Mouse (Mus musculus) CH12F3 (cell line): ENCODE data around the gene Cd6.

Experiments used
- in situ Hi-C: fragments of 300-500 bp; cut with MboI; formaldehyde crosslinking; loops from 2 replicates; pipeline ENCODE4 v1.14.3; 2020; ENCODE audit warnings: low sequenced_read_pairs

Gene Cd6

DNA sequence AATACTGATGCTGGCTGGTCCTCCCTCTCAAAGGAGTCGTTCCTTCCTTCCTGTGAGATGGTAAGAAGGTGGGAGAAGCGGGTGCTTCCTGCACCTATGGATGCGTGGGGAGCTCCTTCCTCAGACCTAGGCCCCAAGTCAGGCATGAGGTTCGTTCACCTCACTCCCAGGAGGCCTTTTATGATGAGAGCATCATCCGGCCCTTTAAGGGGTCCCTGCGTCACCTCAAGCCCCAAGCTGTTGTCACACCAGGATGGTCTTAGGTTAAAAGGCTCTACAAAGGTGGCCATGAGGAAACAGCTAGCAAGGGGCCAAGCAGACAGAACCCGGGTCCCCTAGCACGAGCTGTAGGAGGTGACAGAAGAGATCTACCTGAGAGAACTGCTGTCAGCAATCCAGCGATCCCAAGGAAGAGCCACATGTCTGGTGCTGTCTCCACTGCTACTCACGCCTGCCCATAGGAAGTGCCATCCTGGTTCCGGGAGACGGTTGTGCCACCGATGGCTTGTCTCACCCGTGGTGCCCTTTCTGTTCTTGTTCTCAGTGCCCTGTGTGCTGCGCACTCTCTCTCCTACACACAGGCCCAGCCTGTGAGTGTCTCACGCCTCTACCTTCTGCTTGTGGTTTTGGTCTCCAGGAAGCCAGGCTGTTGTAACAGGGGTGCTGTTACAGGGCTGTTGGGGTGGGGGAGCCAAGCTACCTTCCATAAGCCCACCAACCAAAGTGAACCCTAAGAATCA, at the start of gene Cd6:
Gene Cd6 (minus strand): TSS at position 623 of the 740 bp plus-strand sequence.
- in situ Hi-C loops: no loop called here

DNA sequence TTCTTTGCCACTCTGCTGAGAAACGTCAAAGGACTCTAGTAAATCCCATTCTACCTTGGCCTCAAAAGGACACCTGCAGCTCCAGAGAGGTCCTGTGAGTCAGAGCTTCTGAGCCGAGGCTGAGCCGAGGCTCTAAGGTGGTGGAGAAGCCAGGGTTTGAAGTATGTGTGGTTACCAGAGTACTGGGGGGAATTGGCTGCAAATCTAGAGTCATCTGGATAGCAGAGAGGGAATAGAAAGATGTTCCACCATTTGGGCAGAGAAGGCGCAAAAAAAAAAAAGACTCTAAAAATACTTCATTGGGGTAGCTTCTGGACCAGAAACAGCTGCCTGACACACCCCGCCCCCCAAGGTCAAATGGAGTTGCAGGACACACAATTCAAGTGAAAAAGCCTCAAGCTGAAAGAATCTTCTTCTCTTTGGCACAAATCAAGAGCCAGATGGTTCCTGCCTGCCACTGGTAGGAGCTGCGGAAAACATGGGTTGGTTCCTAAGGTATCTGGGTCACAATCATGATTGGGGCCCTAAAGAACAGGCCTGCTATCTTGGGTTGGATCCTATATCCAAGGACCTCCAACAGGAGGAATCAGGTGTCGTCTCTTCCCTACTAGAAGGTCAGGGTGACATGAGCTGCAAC, 48.5 kb upstream of the Cd6 start:
- in situ Hi-C loops: no loop called here

DNA sequence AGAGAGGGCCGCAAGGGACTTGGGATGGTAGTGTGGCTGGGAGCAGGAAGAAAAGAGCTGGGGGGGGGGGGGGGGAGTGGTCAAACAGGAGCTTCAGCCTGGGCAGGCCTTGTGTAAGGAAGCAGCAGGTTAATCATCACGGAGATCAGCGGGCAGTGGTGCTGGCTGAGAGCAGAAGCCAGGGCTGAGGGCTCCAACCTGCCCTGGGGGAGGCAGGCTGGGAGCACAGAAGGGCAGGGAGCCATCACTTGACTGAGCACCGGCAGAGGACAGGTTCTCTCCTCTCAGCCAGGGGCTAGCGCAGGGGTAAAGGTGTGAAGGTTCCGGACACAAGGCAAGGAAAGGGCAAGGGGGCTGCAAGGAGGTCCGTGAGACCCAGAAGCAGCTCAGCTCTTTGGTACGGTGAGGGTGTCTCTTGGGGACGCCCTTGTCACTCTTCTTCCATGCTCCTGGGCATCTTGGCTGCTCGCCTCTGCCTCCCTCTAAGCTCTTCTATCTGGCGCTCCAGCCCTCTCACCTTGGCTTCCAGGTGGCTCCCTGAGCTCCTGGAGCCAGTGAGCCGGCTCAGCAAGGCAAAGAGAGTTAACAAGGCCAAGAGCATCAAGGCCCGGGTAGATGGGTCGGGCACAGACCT, 41.6 kb upstream of the Cd6 start:
- in situ Hi-C loops: no loop called here

DNA sequence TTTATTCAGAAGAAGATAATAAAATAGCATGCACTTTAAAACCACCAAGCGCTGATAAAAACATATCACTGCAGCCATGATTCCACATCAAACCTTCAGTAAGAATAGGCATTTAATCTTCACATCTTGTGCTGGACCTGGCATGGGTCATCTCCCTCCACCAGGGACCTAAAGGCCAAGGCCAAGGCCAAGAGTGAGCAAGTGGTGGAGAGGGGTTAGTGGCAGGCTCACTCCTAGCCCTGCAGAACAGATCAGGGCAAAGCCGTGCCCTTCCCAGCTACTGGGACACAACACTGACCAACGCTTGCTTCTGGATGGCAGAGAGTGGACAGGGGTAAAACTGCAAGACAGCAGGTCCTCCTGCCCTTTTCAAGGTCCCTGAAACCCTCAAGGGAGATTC, 40.8 kb upstream of the Cd6 start:
- in situ Hi-C loops: no loop called here

DNA sequence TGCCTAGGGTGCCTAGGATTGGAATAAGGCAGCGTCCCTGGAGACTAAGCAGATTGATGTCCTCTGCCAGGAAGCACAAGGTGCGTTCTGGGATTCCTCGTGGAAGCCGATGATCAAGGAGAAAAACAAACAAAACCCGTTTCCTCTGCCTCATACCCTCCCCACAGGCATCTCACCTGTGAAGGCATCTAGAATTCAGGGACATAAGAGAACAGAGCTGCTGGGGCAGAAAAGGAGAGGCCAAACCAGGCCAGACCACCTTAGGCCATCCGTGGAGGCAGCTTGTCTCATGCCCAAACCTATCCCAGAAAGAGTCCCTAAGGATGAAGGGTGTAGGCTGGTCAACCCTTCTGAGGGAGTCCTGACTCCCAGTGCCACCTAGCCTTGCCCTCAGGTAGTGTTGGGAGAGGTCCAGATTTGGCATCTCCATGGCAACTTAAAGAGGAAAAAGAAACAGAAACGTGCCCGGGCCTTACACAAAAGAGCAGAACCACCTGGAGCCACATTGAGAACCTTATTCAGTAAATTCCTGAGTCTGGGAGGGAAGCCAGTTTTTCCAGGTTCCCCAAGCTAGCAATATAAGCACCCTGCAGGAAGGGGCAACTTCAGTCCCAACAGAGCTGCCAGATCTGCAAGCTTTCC, 40.1 kb upstream of the Cd6 start, which contains the start of gene Tmem132a:
Gene Tmem132a (minus strand): TSS at position 55 of the 642 bp plus-strand sequence.
- in situ Hi-C loops: no loop called here

DNA sequence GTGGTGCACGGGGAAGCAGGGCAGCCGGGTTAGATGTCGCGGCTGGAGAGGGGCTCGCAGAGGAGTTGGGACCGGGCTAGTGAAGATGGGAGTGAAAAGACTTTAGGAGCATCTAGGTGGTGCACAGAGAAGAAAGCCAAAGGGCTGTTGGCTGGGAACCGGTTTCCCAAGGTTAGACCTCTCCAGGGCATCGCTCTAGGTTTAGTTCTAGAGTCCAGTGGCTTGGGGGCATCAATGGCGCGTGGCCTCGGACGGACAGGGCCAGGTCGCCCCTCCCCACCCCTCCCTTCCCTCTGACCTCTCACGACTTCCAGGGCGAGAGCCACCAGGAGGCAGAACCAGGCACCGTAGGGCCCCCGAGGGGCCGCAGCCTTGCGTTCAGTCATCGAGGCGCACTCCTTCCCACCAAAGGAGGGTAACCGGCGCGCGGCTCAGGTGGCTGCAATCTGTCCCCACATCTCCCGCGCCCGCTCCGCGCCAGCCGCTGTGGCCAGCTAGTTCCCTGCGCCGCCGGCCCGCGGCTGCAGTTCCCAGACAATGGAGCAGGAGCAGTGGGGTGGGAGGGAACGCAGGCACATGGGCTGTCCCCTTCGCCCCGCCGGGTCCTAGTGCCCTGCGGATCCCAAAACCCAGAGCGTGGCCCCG, 39.5 kb upstream of the Cd6 start:
- in situ Hi-C loops: no loop called here

DNA sequence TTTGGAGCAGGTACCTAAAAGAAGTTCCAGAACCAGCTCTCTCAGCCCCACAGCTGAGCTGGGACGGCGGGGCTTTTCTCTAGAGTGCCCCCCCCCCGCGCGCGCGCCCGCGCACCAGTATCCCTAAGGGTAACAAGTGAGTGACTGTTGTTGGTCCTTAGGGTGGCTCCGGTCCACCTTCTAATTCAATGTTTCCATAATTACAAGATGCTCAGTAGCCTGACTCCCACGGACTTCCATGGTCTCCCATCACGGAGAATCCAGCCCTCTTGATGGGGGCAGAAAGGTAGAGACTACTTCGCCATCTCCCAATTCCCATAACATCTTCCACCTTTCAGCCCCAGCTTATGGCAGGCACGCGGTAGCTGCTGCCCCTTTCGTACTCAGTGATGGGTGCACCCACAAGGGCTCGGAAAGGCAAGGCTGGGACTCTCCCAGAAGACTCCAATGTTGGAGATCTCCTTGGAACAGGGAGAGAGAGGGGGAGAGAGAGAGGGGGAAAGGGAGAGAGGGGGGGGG, 38.8 kb upstream of the Cd6 start:
- in situ Hi-C loops: no loop called here

DNA sequence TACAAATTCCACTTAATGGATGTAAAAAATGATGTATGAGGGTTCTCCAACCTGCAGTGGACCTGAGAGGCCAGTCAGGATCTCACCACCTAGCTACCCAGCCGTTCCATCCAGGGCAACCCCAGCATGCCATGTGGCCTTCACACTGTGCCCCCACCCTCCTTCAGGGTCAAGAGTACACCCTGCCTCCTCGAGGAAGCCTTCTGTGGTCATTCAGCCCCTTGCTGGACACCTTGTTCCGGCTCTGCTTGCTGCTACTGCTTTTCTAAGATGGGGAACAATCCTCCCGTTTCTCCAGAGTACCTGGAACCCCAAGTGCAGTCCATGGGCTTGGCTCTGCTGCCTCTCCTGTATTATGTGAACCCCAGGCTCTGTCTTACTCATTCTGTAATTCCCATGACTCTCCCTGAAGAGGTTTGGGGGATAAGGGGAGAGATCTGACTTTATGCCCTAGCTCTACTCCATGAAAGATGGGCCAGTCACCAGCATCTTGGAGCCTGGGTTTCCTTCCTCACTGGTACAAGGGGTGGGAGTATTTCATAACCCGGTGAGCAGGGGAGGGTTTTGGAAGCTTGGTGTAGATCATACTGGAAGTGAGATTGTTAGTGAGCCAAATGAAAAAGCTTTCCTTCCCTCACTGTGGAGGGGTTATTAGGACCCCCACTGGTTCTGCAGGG, 38.2 kb upstream of the Cd6 start:
- in situ Hi-C loops: no loop called here

DNA sequence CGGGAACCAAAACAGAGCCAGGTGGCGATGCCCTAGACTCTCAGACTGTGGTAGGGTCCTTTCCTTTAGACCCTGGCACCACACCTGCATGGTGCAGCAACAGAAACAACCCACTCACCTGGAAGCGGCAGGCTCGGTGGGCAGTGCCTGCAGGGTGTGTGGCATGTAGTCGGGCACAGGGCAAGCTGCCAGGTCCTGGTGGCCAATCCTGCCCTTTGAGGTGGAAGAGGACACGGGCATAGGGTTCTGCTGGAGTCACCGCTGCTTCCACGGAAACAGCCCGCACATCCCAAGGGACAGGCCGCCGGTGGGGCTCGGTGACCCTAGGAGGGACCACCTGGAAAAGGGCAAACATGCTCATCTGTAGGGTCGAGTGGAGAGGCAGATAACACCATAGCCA, 36.5 kb upstream of the Cd6 start:
- in situ Hi-C loops: no loop called here

DNA sequence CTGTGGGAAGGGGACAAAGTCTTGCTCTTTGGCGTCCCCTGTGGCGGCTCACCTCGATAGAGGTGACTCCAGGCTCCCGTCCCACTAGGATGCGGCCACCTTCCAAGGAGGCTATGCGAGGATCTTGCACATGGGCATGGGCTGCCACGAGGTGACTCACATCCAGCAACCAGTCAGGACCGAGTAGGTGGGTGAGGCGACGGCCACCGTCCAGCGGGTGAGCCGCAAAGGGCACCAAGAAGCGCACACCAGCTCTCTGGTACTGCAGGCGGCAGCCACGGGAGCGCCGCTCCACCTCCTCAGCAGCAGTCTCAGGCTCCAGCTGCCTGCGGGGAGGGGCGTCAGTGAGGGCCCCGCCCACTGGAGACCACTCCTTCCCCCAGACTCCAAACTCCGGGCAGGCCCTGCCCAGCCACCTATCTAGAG, 30.2 kb upstream of the Cd6 start:
- in situ Hi-C loops: no loop called here

DNA sequence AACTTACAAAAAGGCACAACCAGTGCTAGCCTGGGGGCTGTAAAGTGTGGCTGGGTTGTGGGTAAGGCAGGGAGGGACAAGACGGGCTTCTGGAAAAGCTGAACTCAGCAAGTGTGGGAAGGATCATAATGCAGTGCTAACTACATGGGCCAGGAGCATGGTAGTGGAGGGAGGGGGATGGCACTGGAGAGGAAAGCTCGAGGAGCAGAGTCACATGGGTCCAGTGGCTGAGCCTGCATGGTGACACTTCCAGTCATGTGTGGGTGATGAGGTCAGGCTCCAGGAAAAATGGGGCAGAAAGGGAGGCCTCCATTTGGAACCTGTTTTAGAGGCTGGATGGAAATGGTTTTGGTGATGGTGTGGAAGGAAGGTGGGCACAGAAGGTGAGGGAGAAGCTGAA, 26.7 kb upstream of the Cd6 start:
- in situ Hi-C loops: no loop called here

DNA sequence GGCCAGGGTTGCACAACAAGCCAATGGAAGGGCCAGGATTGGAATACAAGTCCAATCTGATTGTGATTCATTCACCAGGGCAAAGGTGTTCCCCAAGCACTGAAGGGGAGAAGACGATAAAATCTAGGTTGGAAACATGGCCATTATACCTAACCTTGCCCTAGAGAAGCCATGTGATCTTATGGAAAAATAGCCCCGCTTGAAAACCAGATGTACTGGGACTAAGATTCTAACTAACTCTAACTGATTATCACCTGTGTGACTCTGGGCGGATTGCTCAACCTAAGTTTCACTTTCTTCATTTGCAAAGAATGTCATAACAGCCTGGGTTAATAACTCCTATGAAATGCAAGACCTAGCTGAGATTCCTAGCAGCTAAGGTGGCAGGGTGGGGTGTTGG, 25.6 kb upstream of the Cd6 start:
- in situ Hi-C loops: no loop called here

DNA sequence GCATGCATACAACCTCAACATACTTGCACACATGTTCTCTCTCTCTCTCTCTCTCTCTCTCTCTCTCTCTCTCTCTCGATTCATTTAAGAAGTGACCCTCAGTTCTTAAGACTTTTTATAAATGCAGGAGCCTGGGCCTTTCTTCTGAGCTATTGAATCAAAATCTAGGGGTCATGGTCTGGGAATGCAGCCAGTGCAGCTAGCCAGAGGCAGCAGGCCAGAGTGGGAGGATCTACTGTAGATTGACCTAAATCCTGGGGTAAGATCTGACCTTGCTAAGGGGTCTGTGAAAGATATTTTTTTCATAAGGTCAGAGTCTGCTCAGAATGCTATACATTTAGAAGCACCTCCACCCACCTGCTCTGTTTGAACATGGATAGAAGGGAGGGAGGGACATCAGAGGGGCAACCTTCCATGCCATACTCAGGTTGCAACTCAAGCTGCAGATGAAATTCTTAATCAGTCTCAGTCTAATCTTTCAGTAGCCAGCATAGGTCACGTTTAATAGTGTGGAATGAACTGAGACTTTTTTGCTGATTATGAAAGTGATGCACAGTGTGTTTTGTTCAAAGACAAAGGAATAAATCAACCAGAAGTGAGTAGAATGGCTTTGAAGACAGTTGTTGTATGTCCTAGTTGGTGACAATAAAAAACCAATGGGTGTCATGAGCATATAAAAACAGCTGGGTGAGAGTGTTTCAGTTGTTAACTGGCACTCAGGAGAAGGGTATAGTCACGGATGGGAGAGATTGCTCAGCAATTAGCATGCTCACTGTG, 17.6 kb upstream of the Cd6 start:
- in situ Hi-C loops: no loop called here

DNA sequence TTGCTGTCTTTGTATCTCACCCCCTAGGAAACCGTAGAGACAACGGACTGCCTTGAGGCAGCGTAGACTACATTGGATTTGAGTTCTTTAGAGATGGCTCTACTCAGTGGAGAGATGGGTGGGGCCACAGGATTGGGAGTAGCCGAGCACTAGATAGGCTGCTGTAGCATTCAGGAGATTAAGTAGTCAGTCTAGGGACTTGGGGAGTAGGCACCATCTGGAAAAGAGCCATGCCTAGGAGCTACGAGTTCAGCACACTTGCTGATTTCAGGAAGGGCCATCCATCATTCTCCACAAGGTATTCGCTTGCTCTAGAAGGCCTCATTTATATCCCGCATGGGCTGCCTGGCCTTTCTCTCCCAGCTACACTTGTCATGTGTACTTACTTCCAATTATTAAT, 16.3 kb upstream of the Cd6 start:
- in situ Hi-C loops: no loop called here

DNA sequence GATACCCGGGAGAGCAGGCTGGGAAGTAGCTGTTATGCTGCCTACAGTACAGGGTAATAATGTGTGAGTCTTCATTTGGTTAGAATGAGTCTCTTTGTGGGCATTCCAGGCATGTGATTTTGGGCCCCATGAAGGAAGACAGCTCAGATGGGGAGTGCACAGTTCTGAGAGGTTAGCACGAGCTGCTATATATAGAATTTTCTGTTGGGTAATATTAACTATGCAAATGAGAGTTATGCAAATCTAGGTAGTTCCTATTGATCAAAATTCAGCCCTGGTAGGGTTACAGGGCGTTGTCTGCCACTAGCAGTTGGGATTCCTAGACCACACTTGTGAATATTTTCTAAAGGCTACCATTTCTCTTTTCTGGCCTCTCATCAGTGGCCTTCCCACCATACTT, 15.6 kb upstream of the Cd6 start:
- in situ Hi-C loops: no loop called here

DNA sequence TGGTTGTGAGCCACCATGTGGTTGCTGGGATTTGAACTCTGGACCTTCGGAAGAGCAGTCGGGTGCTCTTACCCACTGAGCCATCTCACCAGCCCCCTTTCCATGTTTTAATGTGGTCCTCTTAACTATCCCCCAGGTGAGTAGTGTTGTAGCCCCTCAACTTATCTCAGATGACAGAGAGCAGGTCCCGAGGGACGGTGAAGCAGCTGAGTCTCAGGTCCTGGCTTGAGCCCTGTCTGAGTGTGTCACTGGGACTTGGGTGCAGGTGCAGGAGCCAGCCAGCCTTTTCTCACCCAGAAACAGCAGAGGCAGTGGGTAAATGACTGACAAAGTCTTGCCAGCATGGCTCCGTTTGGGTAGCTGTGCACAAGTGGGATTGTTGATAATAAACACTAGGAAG, 14.3 kb upstream of the Cd6 start:
- in situ Hi-C loops: no loop called here

DNA sequence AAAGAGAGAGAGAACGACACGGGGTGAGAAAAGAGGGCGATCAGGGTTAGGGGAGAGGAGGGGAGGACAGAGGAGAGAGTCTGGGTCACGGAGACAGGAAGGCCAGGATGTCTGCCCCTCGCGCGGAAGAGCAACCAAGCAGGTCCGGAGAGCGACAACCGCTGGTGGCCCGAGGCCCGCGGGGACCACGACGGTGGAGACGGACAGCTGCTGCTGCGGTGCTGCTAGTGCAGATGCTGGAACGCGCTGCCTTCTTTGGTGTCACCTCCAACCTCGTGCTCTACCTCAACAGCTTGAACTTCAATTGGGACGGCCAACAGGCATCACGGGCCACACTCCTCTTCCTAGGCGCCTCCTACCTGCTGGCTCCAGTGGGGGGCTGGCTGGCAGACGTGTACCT, 13.1 kb upstream of the Cd6 start:
- in situ Hi-C loops: no loop called here

DNA sequence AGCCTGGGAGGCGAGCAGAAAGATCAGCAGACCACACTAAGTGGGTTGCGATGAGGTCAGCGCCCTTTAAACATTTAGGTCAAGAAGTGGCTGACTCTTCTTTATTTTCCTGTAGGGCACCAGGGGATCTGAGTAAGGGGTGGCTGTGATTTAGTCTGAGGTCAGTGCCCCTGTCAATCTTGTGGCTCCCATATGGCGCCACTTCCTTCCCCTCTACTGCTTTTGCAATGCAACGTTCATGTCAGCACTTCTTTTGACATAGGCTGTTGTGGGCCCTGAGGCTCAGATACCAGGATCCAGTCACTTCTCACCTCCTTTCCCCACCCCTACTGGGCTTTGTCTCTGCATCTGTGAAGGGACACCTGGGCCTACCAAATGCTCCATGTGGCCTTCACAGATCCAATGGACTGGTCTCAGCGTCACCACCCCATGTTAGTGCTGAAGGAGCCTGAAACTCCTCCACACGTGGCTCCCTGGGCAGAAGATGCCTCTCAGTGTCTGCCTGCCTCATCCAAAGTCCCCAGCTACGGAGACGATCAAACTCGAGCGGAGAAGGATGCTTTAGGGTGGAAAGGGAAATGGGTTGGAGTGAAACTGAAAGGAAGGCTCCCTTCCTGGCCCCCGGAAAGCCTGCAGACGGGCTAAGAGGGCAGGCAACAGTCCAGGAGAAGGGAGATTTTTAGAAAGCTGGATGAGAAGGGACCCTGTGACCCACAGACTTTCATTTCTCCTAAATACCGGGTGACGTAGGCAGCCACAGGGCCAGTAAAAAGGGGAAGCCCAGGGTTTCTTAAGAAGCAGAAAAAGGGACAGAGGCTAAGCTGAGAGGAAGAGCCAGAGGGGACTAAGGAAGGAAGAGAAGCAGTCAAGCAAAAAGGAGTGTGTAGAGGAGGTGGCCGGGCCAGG, 12.1 kb upstream of the Cd6 start:
- in situ Hi-C loops: no loop called here
